Mouse (Mus musculus) cerebellum, adult 8-10 months (tissue): ENCODE results near the gene Mlst8.
"Not testable (repeated sequence)": the region's sequence is repeated elsewhere in the genome, so short reads cannot be mapped to it uniquely, and the experiment has no call there.

Experiments
- DNase-seq: peaks from one replicate; pipeline ENCODE4 v3.0.0; 2022

Mlst8 gene

GRCm38 (mm10) chr17:24425326-24425725 lies 53.6 kb downstream of the Mlst8 start:
- DNase-seq: not testable (repeated sequence)

GRCm38 (mm10) chr17:24424489-24424888 lies 54.4 kb downstream of the Mlst8 start:
- no peak for DNase-seq
